Mouse (Mus musculus): ENCODE data around the gene Sned1.
"Not testable (repeated sequence)": the region's sequence is repeated elsewhere in the genome, so short reads cannot be mapped to it uniquely, and the experiment has no call there.

The Sned1 gene

GRCm38 (mm10) chr1:93229221-93229620, 6.4 kb upstream of the Sned1 start:
- no peak for DNase-seq (ENCODE audit: low spot score)

DNA sequence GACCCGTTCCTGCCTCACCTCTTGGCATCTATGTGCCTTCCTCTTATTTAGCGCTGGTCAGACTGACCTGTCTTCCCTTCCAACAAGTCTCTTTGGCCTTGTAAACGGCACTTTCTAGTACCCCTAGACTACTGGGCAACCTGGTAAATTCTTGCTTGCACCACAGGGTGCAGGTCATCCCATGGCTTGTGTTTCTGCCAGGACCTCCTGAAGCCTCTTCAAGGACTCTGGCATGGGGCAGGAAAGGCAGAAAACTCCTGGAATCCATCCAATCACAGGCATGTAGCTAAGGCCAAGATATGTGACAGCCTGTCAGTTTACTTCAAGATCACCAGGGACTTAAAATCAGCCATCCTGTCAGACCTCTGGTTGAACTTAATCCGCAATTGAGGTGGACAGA, 6.0 kb upstream of the Sned1 start:
- DNase-seq (ENCODE audit: low spot score) = no peak

DNA sequence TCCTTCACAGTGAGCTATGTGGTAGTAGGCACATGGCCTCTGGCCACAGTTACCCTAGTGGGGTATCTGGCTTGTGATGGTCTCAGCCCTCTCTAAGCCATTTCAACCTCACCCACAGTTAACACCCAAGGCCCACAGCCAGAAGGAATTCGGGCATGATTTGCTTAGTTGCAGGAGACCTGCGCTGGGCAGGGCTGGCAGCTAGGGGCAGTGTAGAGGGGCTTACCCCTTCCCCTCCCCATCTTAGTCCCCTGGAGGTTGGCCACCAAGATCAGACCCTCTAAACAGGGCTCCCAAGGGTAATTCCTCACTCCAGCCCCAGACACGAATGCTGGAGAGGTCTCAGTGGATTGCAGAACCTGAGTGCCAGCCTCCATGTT, 894 bp downstream of the Sned1 start:
- DNase-seq (ENCODE audit: low spot score) = no peak

DNA sequence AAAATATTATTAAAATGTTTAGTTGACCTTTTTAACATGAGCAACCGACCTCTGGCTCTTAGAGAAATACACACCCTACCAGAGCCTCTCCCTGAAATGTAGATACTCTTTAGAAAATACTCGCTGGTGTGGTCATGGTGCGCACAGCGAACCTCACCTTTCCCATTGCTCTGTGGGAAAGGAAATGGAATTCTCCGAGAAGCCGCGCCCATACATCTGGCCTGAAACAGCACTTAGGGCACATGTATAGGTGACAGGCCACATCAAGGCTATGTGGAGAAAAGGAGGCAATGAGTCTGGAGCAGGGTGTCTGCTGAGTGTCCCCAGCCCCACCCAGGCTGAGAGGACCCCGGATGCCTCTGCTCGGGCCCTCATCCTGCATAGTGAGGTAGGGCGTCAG, 2.0 kb downstream of the Sned1 start:
- DNase-seq (ENCODE audit: low spot score) = no peak

- peak; percentile 22 for DNase-seq (ENCODE audit: low spot score)
Measured at GRCm38 (mm10) chr1:93238201-93238600, 2.6 kb downstream of the Sned1 start.

DNA sequence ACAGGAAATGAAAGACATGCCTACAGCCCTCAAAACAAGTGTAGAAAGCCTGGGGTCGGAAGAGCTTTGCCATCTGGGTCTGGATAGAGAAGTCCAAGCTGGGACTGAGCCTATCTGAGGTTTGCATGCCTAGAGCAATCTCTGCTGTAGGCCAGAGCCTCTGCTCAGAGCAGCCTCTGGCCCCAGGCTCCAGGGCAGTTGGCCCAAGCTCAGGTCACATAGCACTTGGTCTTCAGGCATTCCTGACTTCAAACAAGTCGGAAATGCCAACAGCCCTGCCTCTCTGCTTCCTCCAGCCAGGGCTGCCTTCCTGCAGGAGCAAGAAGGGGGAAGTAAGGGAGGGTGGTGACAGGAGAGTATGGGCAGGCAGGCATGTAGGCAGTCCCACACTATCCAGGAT, 10.3 kb downstream of the Sned1 start:
- no peak for DNase-seq (ENCODE audit: low spot score)

DNA sequence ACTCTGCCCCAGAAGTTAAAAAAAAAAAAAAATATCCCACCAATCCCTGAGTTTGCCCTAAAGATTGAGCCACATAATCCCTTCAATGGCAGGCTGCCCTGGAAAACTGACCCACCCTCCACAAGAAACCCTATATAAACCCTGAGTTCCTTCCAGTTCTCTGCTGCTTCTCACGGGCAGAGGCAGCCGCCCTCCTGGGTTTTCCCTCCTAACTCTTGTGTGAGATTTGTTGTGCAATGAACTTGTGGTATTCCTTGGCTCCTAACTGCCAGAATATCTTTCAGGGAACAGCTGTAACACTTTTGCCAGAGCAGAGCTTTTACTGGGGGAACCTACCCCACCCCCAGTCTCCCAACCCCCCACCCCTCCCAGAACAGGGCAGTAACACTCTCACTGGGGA, 16.9 kb downstream of the Sned1 start:
- DNase-seq (ENCODE audit: low spot score) = no peak

- no peak for DNase-seq (ENCODE audit: low spot score)
Measured at GRCm38 (mm10) chr1:93255761-93256160, 20.1 kb downstream of the Sned1 start.

DNA sequence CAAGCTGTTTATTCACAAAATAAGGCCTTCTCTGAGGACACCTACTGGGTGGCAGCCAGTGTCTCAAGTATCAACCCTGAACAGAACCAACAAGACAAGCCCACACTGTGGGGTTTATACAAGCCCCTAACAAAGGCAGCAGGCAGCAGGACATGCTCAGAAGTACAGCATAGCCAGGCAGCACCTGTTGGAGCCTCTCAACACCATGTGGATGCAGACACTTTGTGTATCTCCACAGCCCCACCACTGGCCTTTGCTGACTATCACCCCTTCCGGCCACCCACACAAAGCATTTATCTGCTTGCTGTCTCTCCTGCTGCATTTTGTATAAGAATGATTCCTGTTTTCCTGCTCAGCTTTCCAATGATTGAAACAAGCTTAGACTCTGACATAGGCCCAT, 21.9 kb downstream of the Sned1 start:
- no peak for DNase-seq (ENCODE audit: low spot score)

DNA sequence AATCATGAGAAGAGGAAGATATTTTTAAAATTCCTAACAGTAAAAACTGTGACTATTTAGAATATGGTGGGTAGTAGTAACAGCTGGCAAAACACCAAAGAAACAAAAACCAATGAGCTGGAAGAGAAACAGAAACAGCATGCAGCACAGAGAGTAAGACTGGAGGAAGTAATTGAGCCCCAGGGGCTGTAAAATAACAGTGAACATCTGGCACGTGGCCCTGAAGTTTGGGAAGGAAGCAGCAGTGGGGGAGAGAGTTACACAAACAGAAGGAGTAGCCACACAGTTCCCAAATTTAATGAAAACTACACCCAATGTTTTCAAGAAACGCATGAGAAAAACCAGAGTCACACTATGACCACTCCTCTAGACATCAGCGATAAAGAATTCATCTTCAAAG, 31.6 kb downstream of the Sned1 start:
- DNase-seq (ENCODE audit: low spot score) = no peak

- no peak for DNase-seq (ENCODE audit: low spot score)
Measured at GRCm38 (mm10) chr1:93268246-93268645, 32.6 kb downstream of the Sned1 start.

- no peak for DNase-seq (ENCODE audit: low spot score)
Measured at GRCm38 (mm10) chr1:93270516-93271240, 35.0 kb downstream of the Sned1 start.

- DNase-seq (ENCODE audit: low spot score) = no peak
Measured at GRCm38 (mm10) chr1:93271751-93272150, 36.1 kb downstream of the Sned1 start.

- DNase-seq (ENCODE audit: low spot score) = peak; percentile 24
Measured at GRCm38 (mm10) chr1:93272409-93272821, 36.8 kb downstream of the Sned1 start.

GRCm38 (mm10) chr1:93275561-93275960, 39.9 kb downstream of the Sned1 start:
- DNase-seq (ENCODE audit: low spot score) = no peak

GRCm38 (mm10) chr1:93277041-93277440, 41.4 kb downstream of the Sned1 start:
- no peak for DNase-seq (ENCODE audit: low spot score)

- DNase-seq (ENCODE audit: low spot score) = no peak
Measured at GRCm38 (mm10) chr1:93289678-93290214, 54.1 kb downstream of the Sned1 start.

DNA sequence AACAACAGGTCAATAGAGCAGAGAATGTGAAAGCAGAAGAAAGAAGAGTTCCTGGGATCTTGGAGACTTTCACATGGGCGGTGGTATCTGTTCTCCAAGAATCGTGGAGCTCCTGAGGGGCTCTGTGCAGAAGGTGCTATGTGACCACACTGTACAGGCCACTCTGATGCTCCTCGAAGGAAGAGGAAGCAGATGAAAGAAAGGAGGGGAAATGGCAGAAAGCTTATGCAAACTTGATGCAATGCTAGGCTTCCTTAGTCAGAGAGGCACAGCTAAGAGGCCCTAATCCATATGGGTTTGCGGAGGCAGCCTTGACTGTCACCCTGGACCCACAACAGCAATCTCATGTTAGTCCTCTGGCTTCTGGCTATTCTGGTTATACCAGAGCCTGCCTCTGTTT, 55.3 kb downstream of the Sned1 start:
- no peak for DNase-seq (ENCODE audit: low spot score)

- DNase-seq (ENCODE audit: low spot score) = no peak
Measured at GRCm38 (mm10) chr1:93291591-93291990, 56.0 kb downstream of the Sned1 start.

GRCm38 (mm10) chr1:93292006-93292405, 56.4 kb downstream of the Sned1 start:
- DNase-seq (ENCODE audit: low spot score) = no peak

DNA sequence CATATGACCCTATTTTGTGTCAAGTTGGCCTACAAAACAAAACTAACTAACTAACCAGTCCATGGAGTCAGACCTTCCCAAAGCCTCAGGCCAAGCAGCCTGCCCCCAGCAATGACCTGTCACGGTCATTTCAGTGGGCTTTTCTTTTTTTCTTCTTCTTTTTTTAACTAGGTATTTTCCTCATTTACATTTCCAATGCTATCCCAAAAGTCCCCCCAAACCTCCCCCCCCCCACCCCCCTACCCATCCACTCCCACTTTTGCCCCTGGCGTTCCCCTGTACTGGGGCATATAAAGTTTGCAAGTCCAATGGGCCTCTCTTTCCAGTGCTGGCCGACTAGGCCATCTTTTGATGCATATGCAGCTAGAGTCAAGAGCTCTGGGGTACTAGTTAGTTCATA, 58.9 kb downstream of the Sned1 start:
- DNase-seq (ENCODE audit: low spot score) = not testable (repeated sequence)

GRCm38 (mm10) chr1:93299791-93300190, 64.2 kb downstream of the Sned1 start:
- peak; percentile 32 for DNase-seq (ENCODE audit: low spot score)

GRCm38 (mm10) chr1:93300578-93300977, 64.9 kb downstream of the Sned1 start:
- no peak for DNase-seq (ENCODE audit: low spot score)

All from urinary bladder, postnatal 14 days (tissue).